Mouse (Mus musculus) heart, embryonic 11.5 days (tissue): ENCODE data around the gene Pitpnm1. TPM values are rescaled to one million over a fixed set of nuclear protein-coding genes. Genes with fewer than 3 reads are reported as not detected.

Experiments used
- ATAC-seq: fragments of 200-750 bp; cut with Nextera tagmentation; replicated peaks from 2 replicates; pipeline ENCODE4 v1.8.0; 2017; ENCODE audit warnings: moderate library complexity; ENCODE audit not compliant: insufficient number of reproducible peaks, low FRiP score, low TSS enrichment
- H3K27ac ChIP-seq: fragments of 300-500 bp; sonication (generic); 2 replicates; pipeline ENCODE4 v1.5.1; 2014; ENCODE audit warnings: mild to moderate bottlenecking, low read depth, low read length
- H3K27me3 ChIP-seq: fragments of 300-500 bp; sonication (generic); 2 replicates; pipeline ENCODE4 v1.6.1; 2014; ENCODE audit warnings: mild to moderate bottlenecking, low read length, mixed read lengths; ENCODE audit not compliant: control insufficient read depth, insufficient read depth
- H3K36me3 ChIP-seq: fragments of 300-500 bp; sonication (generic); 2 replicates; pipeline ENCODE4 v1.6.1; 2014; ENCODE audit warnings: mild to moderate bottlenecking, low read length, moderate library complexity, mixed read lengths; ENCODE audit not compliant: control insufficient read depth, insufficient read depth
- H3K4me1 ChIP-seq: fragments of 300-500 bp; sonication (generic); 2 replicates; pipeline ENCODE4 v1.6.1; 2014; ENCODE audit warnings: low read length; ENCODE audit not compliant: control insufficient read depth, insufficient read depth
- H3K4me2 ChIP-seq: fragments of 300-500 bp; sonication (generic); 2 replicates; pipeline ENCODE4 v1.6.1; 2014; ENCODE audit warnings: mild to moderate bottlenecking, moderate library complexity
- H3K4me3 ChIP-seq: fragments of 300-500 bp; sonication (generic); 2 replicates; pipeline ENCODE4 v1.5.1; 2014; ENCODE audit warnings: low read depth, low read length
- H3K9ac ChIP-seq: fragments of 300-500 bp; sonication (generic); 2 replicates; pipeline ENCODE4 v1.6.1; 2014; ENCODE audit warnings: mild to moderate bottlenecking, low read depth, low read length, moderate library complexity
- H3K9me3 ChIP-seq: fragments of 300-500 bp; sonication (generic); replicated peaks from 2 replicates; pipeline ENCODE4 v1.6.1; 2016; ENCODE audit warnings: low read length; ENCODE audit not compliant: control insufficient read depth
- WGBS: fragments of 180-500 bp; shearing (Covaris S2); extraction: QIAGEN DNeasy Blood & Tissue Kit; methylation state at CpG from one replicate; pipeline ENCODE4 v1.1.7; 2014; ENCODE audit not compliant: insufficient replicate concordance; 5-methylcytosine and 5-hydroxymethylcytosine counted together
- polyA plus RNA-seq: library from polyadenylated mRNA; unstranded; fragments of >200 nt; fragmentation: Nextera tagmentation; extraction: Ambion mirVana; gene quantifications from 2 replicates; pipeline ENCODE4 v1.2.1, GENCODE M21; 2014

Gene Pitpnm1
- polyA plus RNA-seq, 1 experiment from 2014 or later: 15.5 TPM

- H3K4me1 ChIP-seq: peaks cover 25% of the 10 kb centered on the region
- no peak overlapping the region for H3K4me2 ChIP-seq
- no peak for ATAC-seq
These were observed 2.3 kb downstream of the Pitpnm1 start for GRCm38 (mm10) chr19:4102049-4102448.

GRCm38 (mm10) chr19:4102626-4103025 is 2.8 kb downstream of the Pitpnm1 start:
- H3K4me1 ChIP-seq: peaks cover 23% of the 10 kb centered on the region
- no peaks in the 10 kb centered on the region for H3K9me3 ChIP-seq
- H3K4me2 ChIP-seq: no peak overlapping the region
- 84% methylated on average over 12 of the region's 12 CpGs for whole genome bisulfite sequencing
- H3K9ac ChIP-seq: no peak overlapping the region
- H3K36me3 ChIP-seq: no peaks in the 10 kb centered on the region
- no peak for ATAC-seq
- H3K4me3 ChIP-seq: no peak overlapping the region
- peaks cover 34% of the 10 kb centered on the region for H3K27me3 ChIP-seq
- H3K27ac ChIP-seq: no peak overlapping the region

More at GRCm38 (mm10) chr19:4102049-4102448, 2.3 kb downstream of the Pitpnm1 start:
- Histone ChIP-seq H3K4me3 (no peak overlapping the region), H3K9ac (no peak overlapping the region), H3K36me3 (no peaks in the 10 kb centered on the region), H3K27ac (no peak overlapping the region), H3K9me3 (no peaks in the 10 kb centered on the region), H3K27me3 (peaks cover 34% of the 10 kb centered on the region)
- 79% methylated on average over 2 of the region's 2 CpGs for WGBS

GRCm38 (mm10) chr19:4103294-4103693 is 3.5 kb downstream of the Pitpnm1 start:
- WGBS: 92% methylated on average over 18 of the region's 18 CpGs
- ATAC-seq: no peak

GRCm38 (mm10) chr19:4103792-4104191 is 4.0 kb downstream of the Pitpnm1 start:
- Histone ChIP-seq H3K9ac (no peak overlapping the region), H3K4me2 (no peak overlapping the region), H3K4me3 (no peak overlapping the region), H3K27me3 (peaks cover 34% of the 10 kb centered on the region), H3K4me1 (peaks cover 15% of the 10 kb centered on the region), H3K27ac (no peak overlapping the region), H3K36me3 (no peaks in the 10 kb centered on the region), H3K9me3 (no peaks in the 10 kb centered on the region)
- no peak for ATAC-seq
- WGBS: 44% methylated on average over 3 of the region's 3 CpGs

More at GRCm38 (mm10) chr19:4103294-4103693, 3.5 kb downstream of the Pitpnm1 start:
- Histone ChIP-seq H3K4me3 (no peak overlapping the region), H3K36me3 (no peaks in the 10 kb centered on the region), H3K9ac (no peak overlapping the region), H3K27ac (no peak overlapping the region), H3K4me2 (no peak overlapping the region), H3K4me1 (peaks cover 18% of the 10 kb centered on the region), H3K27me3 (peaks cover 34% of the 10 kb centered on the region), H3K9me3 (no peaks in the 10 kb centered on the region)

- ATAC-seq: no peak
- WGBS: 82% methylated on average over 16 of the region's 16 CpGs
- no peak overlapping the region for H3K9ac ChIP-seq
- H3K27me3 ChIP-seq: peaks cover 30% of the 10 kb centered on the region
- H3K4me1 ChIP-seq: peaks cover 8% of the 10 kb centered on the region
- no peaks in the 10 kb centered on the region for H3K9me3 ChIP-seq
- no peak overlapping the region for H3K4me2 ChIP-seq
- H3K36me3 ChIP-seq: no peaks in the 10 kb centered on the region
- no peak overlapping the region for H3K27ac ChIP-seq
- no peak overlapping the region for H3K4me3 ChIP-seq
These were observed 4.9 kb downstream of the Pitpnm1 start for GRCm38 (mm10) chr19:4104675-4105194.

GRCm38 (mm10) chr19:4106654-4107053 is 6.9 kb downstream of the Pitpnm1 start:
- Histone ChIP-seq H3K27me3 (peaks cover 15% of the 10 kb centered on the region), H3K4me2 (no peak overlapping the region), H3K36me3 (no peaks in the 10 kb centered on the region), H3K9ac (no peak overlapping the region), H3K4me1 (no peaks in the 10 kb centered on the region), H3K27ac (no peak overlapping the region), H3K4me3 (no peak overlapping the region), H3K9me3 (no peaks in the 10 kb centered on the region)
- no peak for ATAC-seq
- WGBS: 83% methylated on average over 14 of the region's 14 CpGs

GRCm38 (mm10) chr19:4108535-4108934 is 8.7 kb downstream of the Pitpnm1 start:
- Histone ChIP-seq H3K27me3 (no peaks in the 10 kb centered on the region), H3K36me3 (peaks cover 5% of the 10 kb centered on the region)

GRCm38 (mm10) chr19:4112063-4112960 is 12.5 kb downstream of the Pitpnm1 start:
- H3K9ac ChIP-seq: no peak overlapping the region
- ATAC-seq: no peak
- 0 out of 2 replicates have a peak, but pooled peaks cover 9% of the 10 kb centered on the region for H3K4me1 ChIP-seq
- no peaks in the 10 kb centered on the region for H3K27me3 ChIP-seq
- no peak overlapping the region for H3K4me2 ChIP-seq
- H3K27ac ChIP-seq: no peak overlapping the region
- no peaks in the 10 kb centered on the region for H3K9me3 ChIP-seq
- WGBS: 88% methylated on average over 26 of the region's 26 CpGs
- peaks cover 20% of the 10 kb centered on the region for H3K36me3 ChIP-seq
- H3K4me3 ChIP-seq: no peak overlapping the region

More at GRCm38 (mm10) chr19:4108535-4108934, 8.7 kb downstream of the Pitpnm1 start:
- no peak overlapping the region for H3K4me2 ChIP-seq
- WGBS: 84% methylated on average over 9 of the region's 9 CpGs
- H3K9me3 ChIP-seq: no peaks in the 10 kb centered on the region
- no peak for ATAC-seq
- H3K27ac ChIP-seq: no peak overlapping the region
- H3K9ac ChIP-seq: no peak overlapping the region
- no peak overlapping the region for H3K4me3 ChIP-seq
- 0 out of 2 replicates have a peak, but pooled peaks cover 1% of the 10 kb centered on the region for H3K4me1 ChIP-seq
